Mouse (Mus musculus) G1E (cell line): ENCODE measurements around the gene Ddx27.

Experiments
- CTCF ChIP-seq: IDR thresholded peaks from 2 replicates; pipeline ENCODE4 v1.5.1; 2012; ENCODE audit warnings: low read depth, low read length, inconsistent platforms, mixed read lengths
- GATA1 ChIP-seq: IDR thresholded peaks from 2 replicates; pipeline ENCODE4 v1.6.1; 2012; ENCODE audit warnings: borderline replicate concordance, low read length, inconsistent platforms, mixed read lengths

GRCm38 (mm10) chr2:166973153-166973552 is 41.8 kb upstream of the Ddx27 start:
- TF ChIP-seq GATA1 = no peak
- TF ChIP-seq CTCF = no peak
